Mouse (Mus musculus) macrophage (primary cell): ENCODE results near the gene Cacna1d. TPM values are rescaled to one million over a fixed set of nuclear protein-coding genes. Genes with fewer than 3 reads are reported as not detected.
A peak's percentile ranks its signal among the peaks of the same experiment; 100 is the strongest.

ENCODE experiments used
- H3K27ac ChIP-seq: fragments of 350-480 bp; formaldehyde crosslinking; 2 replicates; pipeline ENCODE4 v1.9.0; 2021
- H3K36me3 ChIP-seq: fragments of 350-480 bp; formaldehyde crosslinking; 2 replicates; pipeline ENCODE4 v1.9.0; 2021; ENCODE audit errors: inconsistent target
- H3K4me3 ChIP-seq: fragments of 350-480 bp; formaldehyde crosslinking; 2 replicates; pipeline ENCODE4 v1.9.0; 2021; ENCODE audit errors: inconsistent target
- H3K79me2 ChIP-seq: fragments of 350-480 bp; formaldehyde crosslinking; 2 replicates; pipeline ENCODE4 v1.9.0; 2021; ENCODE audit errors: inconsistent target
- WGBS: methylation state at CpG from one replicate; pipeline ENCODE4 v1.1.7; 2026; ENCODE audit warnings: inconsistent platforms; ENCODE audit not compliant: missing documents; 5-methylcytosine and 5-hydroxymethylcytosine counted together
- polyA plus RNA-seq: library from polyadenylated mRNA; stranded (reverse); fragments of 250-400 nt; gene quantifications from 3 replicates; pipeline ENCODE4 v1.2.4, GENCODE M21; 2018; ENCODE audit warnings: inconsistent platforms

The Cacna1d gene
- polyA plus RNA-seq, 1 experiment from 2014 or later: 2.5 TPM

- Histone ChIP-seq H3K36me3 (no peaks in the 10 kb centered on the region), H3K27ac (peak overlapping the region; percentile 87), H3K79me2 (no peaks in the 10 kb centered on the region), H3K4me3 (peak overlapping the region; percentile 26)
- WGBS: 9% methylated on average over 20 of the region's 20 CpGs
Measured at GRCm38 (mm10) chr14:30124951-30125690, 366.1 kb downstream of the Cacna1d start.

DNA sequence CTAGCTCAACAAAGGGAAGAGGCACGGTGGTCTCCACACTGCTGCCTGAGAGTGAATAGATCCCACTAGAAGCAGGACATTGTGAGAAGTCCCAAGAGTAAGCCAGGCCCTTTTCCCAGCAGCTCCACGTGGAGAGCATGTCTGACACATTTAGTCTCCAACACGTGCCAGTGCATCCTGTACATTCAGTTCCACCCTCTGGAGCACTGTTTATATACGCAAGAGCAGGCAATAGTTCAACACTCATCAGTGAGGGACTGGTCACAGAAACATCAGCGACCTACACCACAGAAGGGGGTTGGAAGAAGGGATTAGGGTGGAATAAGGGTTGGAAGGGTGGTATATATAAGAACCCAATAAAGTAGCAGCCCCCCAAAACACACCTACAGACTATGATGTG, 371.2 kb downstream of the Cacna1d start:
- no peak overlapping the region for H3K27ac ChIP-seq
- 0 out of 2 replicates have a peak, but pooled peaks cover 6% of the 10 kb centered on the region for H3K36me3 ChIP-seq
- WGBS: 86% methylated on average over 5 of the region's 5 CpGs
- H3K4me3 ChIP-seq: no peak overlapping the region
- H3K79me2 ChIP-seq: no peaks in the 10 kb centered on the region

- no peak overlapping the region for H3K4me3 ChIP-seq
- H3K36me3 ChIP-seq: 0 out of 2 replicates have a peak, but pooled peaks cover 6% of the 10 kb centered on the region
- H3K27ac ChIP-seq: no peak overlapping the region
- H3K79me2 ChIP-seq: no peaks in the 10 kb centered on the region
- 88% methylated on average over 9 of the region's 9 CpGs for WGBS
Measured at GRCm38 (mm10) chr14:30113392-30114108, 377.7 kb downstream of the Cacna1d start.

- no peaks in the 10 kb centered on the region for H3K36me3 ChIP-seq
- no peak overlapping the region for H3K27ac ChIP-seq
- 68% methylated on average over 2 of the region's 2 CpGs for WGBS
- H3K4me3 ChIP-seq: no peak overlapping the region
- no peaks in the 10 kb centered on the region for H3K79me2 ChIP-seq
Measured at GRCm38 (mm10) chr14:30109079-30109478, 382.2 kb downstream of the Cacna1d start.

DNA sequence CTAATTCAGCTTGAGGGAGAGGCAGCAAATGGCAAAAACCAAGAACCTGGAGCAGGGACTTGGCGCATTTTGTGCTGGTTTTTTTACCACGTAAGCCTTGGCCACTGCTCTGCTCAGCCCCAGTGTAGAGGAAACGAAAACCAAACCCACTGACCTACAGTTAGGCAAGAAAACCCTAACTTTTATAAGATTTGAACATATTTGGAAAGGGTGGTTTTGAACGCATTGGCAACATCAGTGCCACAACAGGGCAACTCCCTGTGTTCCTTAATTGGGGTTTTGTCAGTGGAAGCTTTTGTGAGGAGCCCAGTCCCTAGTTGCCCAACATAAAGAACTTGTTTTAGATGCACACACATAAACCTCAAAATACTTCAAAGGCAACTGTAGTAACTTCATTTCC, 384.7 kb downstream of the Cacna1d start:
- H3K27ac ChIP-seq: no peak overlapping the region
- 53% methylated on average over 4 of the region's 4 CpGs for WGBS
- H3K4me3 ChIP-seq: no peak overlapping the region
- no peaks in the 10 kb centered on the region for H3K79me2 ChIP-seq
- H3K36me3 ChIP-seq: no peaks in the 10 kb centered on the region

GRCm38 (mm10) chr14:30105551-30105950, 385.7 kb downstream of the Cacna1d start:
- Histone ChIP-seq H3K27ac (no peak overlapping the region), H3K79me2 (no peaks in the 10 kb centered on the region), H3K36me3 (no peaks in the 10 kb centered on the region), H3K4me3 (no peak overlapping the region)
- 90% methylated on average over 6 of the region's 6 CpGs for WGBS

DNA sequence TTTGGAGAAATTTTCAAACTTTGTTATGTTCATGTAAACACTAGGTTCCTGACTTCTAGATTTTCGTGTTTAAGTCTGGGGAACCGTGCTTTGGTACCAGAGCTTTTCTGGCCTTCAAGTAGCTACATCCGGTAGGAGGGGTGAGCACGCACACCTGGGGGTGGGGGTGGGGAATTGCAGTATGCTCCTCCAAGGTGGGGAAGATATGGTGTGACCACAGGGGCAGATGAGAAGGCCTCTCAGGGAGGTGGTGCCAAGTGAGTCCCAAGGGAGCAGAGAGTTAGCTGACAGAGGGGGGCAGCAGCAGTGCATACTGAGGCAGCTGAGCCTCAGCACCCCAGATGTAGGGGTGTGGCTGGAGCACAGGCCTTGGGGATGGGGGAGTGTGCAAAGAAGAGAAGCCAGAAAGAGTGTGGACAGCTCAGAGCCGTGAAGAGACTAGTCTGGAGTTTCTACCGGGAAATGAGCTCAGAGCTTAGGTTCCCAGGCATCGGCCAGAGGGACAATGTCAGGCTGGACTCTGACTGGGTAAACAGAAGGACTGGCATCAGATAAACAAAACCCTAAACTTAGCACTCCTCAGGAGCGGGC, 387.2 kb downstream of the Cacna1d start:
- no peaks in the 10 kb centered on the region for H3K79me2 ChIP-seq
- H3K4me3 ChIP-seq: no peak overlapping the region
- 85% methylated on average over 8 of the region's 8 CpGs for WGBS
- no peak overlapping the region for H3K27ac ChIP-seq
- H3K36me3 ChIP-seq: no peaks in the 10 kb centered on the region

- WGBS: 47% methylated on average over 5 of the region's 5 CpGs
- Histone ChIP-seq H3K27ac (no peak overlapping the region), H3K79me2 (no peaks in the 10 kb centered on the region), H3K4me3 (no peak overlapping the region), H3K36me3 (no peaks in the 10 kb centered on the region)
Measured at GRCm38 (mm10) chr14:30097239-30097638, 394.0 kb downstream of the Cacna1d start.

- H3K4me3 ChIP-seq: no peak overlapping the region
- no peaks in the 10 kb centered on the region for H3K79me2 ChIP-seq
- no peaks in the 10 kb centered on the region for H3K36me3 ChIP-seq
- WGBS: 35% methylated on average over 4 of the region's 4 CpGs
- no peak overlapping the region for H3K27ac ChIP-seq
Measured at GRCm38 (mm10) chr14:30092426-30092825, 398.8 kb downstream of the Cacna1d start.

- Histone ChIP-seq H3K79me2 (no peaks in the 10 kb centered on the region), H3K4me3 (no peak overlapping the region), H3K27ac (no peak overlapping the region), H3K36me3 (no peaks in the 10 kb centered on the region)
- 86% methylated on average over 2 of the region's 2 CpGs for WGBS
Measured at GRCm38 (mm10) chr14:30092021-30092420, 399.2 kb downstream of the Cacna1d start.

DNA sequence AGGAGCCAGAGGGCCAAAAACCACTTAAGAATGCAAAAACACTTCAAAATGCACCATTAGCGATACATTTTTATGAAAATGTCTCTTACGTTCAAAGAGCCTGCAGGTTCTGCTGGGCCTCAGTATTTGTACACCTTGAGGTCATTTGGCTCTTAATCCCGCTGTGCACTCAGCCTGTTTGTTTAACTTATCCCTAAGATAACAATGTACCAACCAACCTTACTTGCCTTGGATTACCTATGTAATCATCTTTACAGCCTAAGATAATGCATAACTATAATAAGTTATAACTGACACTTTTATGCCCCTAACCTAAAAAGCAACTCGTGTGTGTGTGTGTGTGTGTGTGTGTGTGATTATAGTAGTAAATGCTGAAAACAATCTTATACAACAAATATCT, 411.5 kb downstream of the Cacna1d start:
- WGBS: 94% methylated on average over 3 of the region's 4 CpGs
- Histone ChIP-seq H3K79me2 (no peaks in the 10 kb centered on the region), H3K36me3 (no peaks in the 10 kb centered on the region), H3K27ac (no peak overlapping the region), H3K4me3 (no peak overlapping the region)

DNA sequence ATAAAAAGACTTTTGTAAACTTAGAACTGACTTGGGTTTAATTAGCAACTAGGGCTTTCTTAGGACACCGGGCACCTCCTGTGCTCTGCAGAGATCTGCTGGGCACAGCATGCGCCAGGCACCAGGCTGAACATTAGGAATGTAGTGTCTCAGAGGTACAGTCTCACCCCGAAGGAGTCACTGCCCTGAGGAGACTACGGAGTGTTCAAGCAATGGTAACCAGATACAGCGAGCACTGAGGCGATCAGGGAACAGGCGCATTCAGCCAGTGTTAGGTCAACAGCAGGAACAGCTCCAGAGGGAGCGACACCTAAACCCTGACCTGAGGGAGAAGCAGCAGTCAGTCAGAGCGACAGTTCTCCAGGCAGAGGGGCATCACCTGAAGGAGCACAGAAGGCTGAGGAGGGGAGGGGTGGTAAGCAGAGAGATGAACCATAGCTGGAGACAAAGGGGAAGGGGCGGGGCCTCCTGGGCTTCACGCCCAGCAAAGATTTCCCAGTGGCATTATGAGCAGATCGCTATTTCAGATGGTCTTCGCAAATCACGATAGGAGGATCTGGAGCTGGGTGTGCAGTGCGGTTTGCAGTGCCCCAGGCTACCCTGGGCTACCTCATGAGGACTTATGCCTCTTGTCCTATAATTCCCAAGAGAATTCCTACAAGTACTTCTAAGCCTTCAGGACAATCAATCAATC, 413.0 kb downstream of the Cacna1d start:
- 87% methylated on average over 15 of the region's 15 CpGs for WGBS
- H3K4me3 ChIP-seq: no peak overlapping the region
- no peaks in the 10 kb centered on the region for H3K79me2 ChIP-seq
- H3K27ac ChIP-seq: no peak overlapping the region
- no peaks in the 10 kb centered on the region for H3K36me3 ChIP-seq

- H3K27ac ChIP-seq: no peak overlapping the region
- H3K4me3 ChIP-seq: no peak overlapping the region
- 96% methylated on average over 7 of the region's 7 CpGs for WGBS
- H3K36me3 ChIP-seq: no peaks in the 10 kb centered on the region
- H3K79me2 ChIP-seq: no peaks in the 10 kb centered on the region
Measured at GRCm38 (mm10) chr14:30075268-30075887, 415.9 kb downstream of the Cacna1d start.

DNA sequence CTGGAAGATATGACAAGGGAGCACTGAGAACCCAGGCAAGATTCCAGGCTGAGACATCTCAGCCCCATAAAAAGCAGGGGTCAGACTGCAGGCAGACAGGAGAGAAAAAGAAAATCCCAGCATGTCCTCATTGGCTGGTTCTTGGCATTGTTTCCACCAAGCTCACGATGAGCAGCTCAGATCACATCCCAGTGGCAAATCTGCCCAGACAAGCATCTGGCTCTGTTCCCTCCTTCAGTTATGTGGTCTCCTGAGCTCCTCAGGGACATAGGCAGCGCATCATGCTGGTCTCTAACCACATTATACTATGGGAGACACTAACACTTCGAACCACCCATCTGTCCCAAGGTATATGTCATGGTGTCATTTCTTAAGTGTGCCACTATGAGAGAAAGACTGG, 422.7 kb downstream of the Cacna1d start:
- no peak overlapping the region for H3K4me3 ChIP-seq
- H3K36me3 ChIP-seq: no peaks in the 10 kb centered on the region
- no peak overlapping the region for H3K27ac ChIP-seq
- H3K79me2 ChIP-seq: no peaks in the 10 kb centered on the region
- WGBS: 93% methylated on average over 2 of the region's 3 CpGs
